Mouse (Mus musculus): ENCODE data around the gene Tmem132e.

Tmem132e gene

GRCm38 (mm10) chr11:82388371-82389313 is at the start of gene Tmem132e:
TSS of gene Tmem132e (plus strand) at chr11:82388900.
- no peak for DNase-seq

- DNase-seq = peak; percentile 45 to 54
Observed at GRCm38 (mm10) chr11:82339921-82340401, 48.7 kb upstream of the Tmem132e start.

GRCm38 (mm10) chr11:82340416-82340815 is 48.3 kb upstream of the Tmem132e start:
- DNase-seq = no peak

GRCm38 (mm10) chr11:82340900-82341299 is 47.8 kb upstream of the Tmem132e start:
- no peak for DNase-seq

- no peak for DNase-seq
Observed at GRCm38 (mm10) chr11:82351039-82351438, 37.7 kb upstream of the Tmem132e start.

GRCm38 (mm10) chr11:82370151-82370550 is 18.5 kb upstream of the Tmem132e start:
- DNase-seq = no peak

GRCm38 (mm10) chr11:82371577-82371976 is 17.1 kb upstream of the Tmem132e start:
- DNase-seq = peak in 1 of 2 experiments; percentile 37

- no peak for DNase-seq
Observed at GRCm38 (mm10) chr11:82380606-82381202, 8.0 kb upstream of the Tmem132e start.

- peak in 1 of 2 experiments; percentile 16 for DNase-seq
Observed at GRCm38 (mm10) chr11:82386970-82387540, 1.6 kb upstream of the Tmem132e start.

- no peak for DNase-seq
Observed at GRCm38 (mm10) chr11:82387711-82388341, 874 bp upstream of the Tmem132e start.

- DNase-seq = no peak
Observed at GRCm38 (mm10) chr11:82389396-82390291, 944 bp downstream of the Tmem132e start.

GRCm38 (mm10) chr11:82392341-82392740 is 3.6 kb downstream of the Tmem132e start:
- no peak for DNase-seq

- DNase-seq = peak in 1 of 2 experiments; percentile 49
Observed at GRCm38 (mm10) chr11:82399621-82400020, 10.9 kb downstream of the Tmem132e start.

- peak in 1 of 2 experiments; percentile 30 for DNase-seq
Observed at GRCm38 (mm10) chr11:82405641-82406040, 16.9 kb downstream of the Tmem132e start.

- peak; percentile 54 to 65 for DNase-seq
Observed at GRCm38 (mm10) chr11:82406358-82407221, 17.9 kb downstream of the Tmem132e start.

GRCm38 (mm10) chr11:82412496-82412895 is 23.8 kb downstream of the Tmem132e start:
- DNase-seq = no peak

GRCm38 (mm10) chr11:82418337-82419041 is 29.8 kb downstream of the Tmem132e start:
- no peak for DNase-seq

- no peak for DNase-seq
Observed at GRCm38 (mm10) chr11:82421909-82422308, 33.2 kb downstream of the Tmem132e start.

GRCm38 (mm10) chr11:82423521-82423920 is 34.8 kb downstream of the Tmem132e start:
- DNase-seq = no peak

- DNase-seq = peak in 1 of 2 experiments; percentile 5
Observed at GRCm38 (mm10) chr11:82428801-82429200, 40.1 kb downstream of the Tmem132e start.

Data from kidney, postnatal 25 days (tissue).